Mouse (Mus musculus): ENCODE measurements around the gene Nedd4. TPM values are rescaled to one million over a fixed set of nuclear protein-coding genes. Genes with fewer than 3 reads are reported as not detected.

Nedd4 gene
- total and polyA plus RNA-seq, 3 experiments: 167 to 583 (median 216) TPM

DNA sequence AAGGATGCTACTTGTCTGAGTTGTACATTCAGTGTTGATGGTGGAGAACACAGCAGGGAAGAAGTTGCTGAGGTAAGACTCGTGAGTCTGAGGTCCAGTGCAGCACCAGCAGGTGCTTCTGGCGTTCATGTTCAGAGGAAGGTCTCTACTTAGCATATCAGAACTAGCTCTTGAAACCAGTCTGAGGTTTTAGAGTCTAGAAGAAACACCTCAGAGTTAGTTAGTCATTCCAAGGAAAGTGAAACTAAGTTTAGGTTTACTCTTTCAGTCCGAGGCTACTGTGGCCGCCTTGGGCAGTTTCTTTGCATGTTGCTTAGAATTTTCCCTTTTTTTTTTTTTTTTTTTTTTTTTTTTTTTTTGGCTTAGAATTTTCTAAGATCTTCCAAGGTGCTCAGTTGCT, 16.6 kb downstream of the Nedd4 start:
- no peak overlapping the region for H3K27ac ChIP-seq (ENCODE audit: control insufficient read depth, low read depth, low read length)
- peaks cover 18 to 40% of the 10 kb centered on the region in 2 experiments for H3K36me3 ChIP-seq (ENCODE audit: control insufficient read depth in 1 of 2, insufficient read depth in 2 of 2, low read length in 2 of 2)
- no peaks in the 10 kb centered on the region for H3K9me3 ChIP-seq (replicated peaks; ENCODE audit: insufficient read depth, low read length)
- H3K79me2 ChIP-seq (ENCODE audit: control insufficient read depth, insufficient read depth, low read length, poor library complexity): peaks cover 3% of the 10 kb centered on the region; the same call in 1 of the 2 replicates
- H3K27me3 ChIP-seq (ENCODE audit: control insufficient read depth in 1 of 2, insufficient read depth in 2 of 2, low read length in 2 of 2): no peaks in the 10 kb centered on the region
- no peak overlapping the region for H3K4me3 ChIP-seq (ENCODE audit: control insufficient read depth in 1 of 2, insufficient read depth in 1 of 2, low read depth in 2 of 2, low read length in 2 of 2)
- no peak overlapping the region for H3K9ac ChIP-seq (ENCODE audit: control insufficient read depth, low read depth, low read length, poor library complexity, severe bottlenecking)
- DNase-seq (ENCODE audit: low read depth, low spot score): no peak
- no peak for TF ChIP-seq USF1 (IDR thresholded peaks at IDR 0.05; ENCODE audit: low read depth, low read length)
- TF ChIP-seq POLR2AphosphoS2 (IDR thresholded peaks at IDR 0.05; ENCODE audit: low read length): no peak
- TF ChIP-seq MAFK (IDR thresholded peaks at IDR 0.05; ENCODE audit: borderline replicate concordance, low read depth, low read length): no peak
- TF ChIP-seq RCOR1 (IDR thresholded peaks at IDR 0.05; ENCODE audit: low read depth, low read length): no peak
- TF ChIP-seq MYB (IDR thresholded peaks at IDR 0.05; ENCODE audit: low read depth, low read length): no peak
- no peak for TF ChIP-seq MXI1 (IDR thresholded peaks at IDR 0.05; ENCODE audit: low read depth, low read length)
- TF ChIP-seq MAZ (IDR thresholded peaks at IDR 0.05; ENCODE audit: low read depth, low read length): no peak
- no peak for TF ChIP-seq CTCF (IDR thresholded peaks at IDR 0.05 in 2 of 3, conservative IDR thresholded peaks at IDR 0.05 in 1 of 3; ENCODE audit: control insufficient read depth in 1 of 3, insufficient read depth in 1 of 3, low read depth in 2 of 3, low read length in 3 of 3, poor library complexity in 1 of 3, severe bottlenecking in 1 of 3)
- no peak for TF ChIP-seq ZC3H11A (IDR thresholded peaks at IDR 0.05; ENCODE audit: low read depth, low read length)
- TF ChIP-seq ZKSCAN1 (IDR thresholded peaks at IDR 0.05; ENCODE audit: low read depth, low read length): no peak
- no peak for TF ChIP-seq ELF1 (IDR thresholded peaks at IDR 0.05; ENCODE audit: low read depth, low read length)
- no peaks in the 10 kb centered on the region; a peak in 3 of 4 replicates for H3K4me1 ChIP-seq (ENCODE audit: control insufficient read depth in 1 of 2, insufficient read depth in 2 of 2, low read length in 2 of 2)

DNA sequence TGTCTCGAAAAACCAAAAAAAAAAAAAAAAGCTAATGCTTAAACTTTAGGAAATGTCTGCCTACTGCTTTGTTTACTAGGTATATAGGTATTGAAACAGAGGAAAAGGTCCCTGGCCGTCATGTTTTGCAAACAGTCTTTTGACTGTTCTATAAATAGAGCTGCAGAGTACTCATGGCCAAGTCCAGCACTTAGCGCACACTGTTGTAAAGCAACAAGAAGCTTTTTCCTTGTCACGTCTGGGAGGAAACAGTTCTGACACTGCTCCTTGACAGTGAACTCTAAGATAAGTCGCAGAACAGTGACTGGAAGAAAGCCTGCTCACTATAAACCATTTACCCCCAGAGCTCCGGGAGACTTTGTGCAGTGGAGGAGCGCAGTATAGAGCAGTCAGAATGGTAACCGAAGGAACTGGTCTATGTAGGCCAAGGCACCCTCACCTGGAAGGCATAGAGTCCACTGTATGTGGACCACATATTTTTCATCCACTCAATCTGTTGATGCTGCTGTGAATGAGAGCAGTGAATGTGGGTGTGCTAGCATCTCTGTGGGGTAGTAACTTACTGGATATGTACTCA, 19.6 kb downstream of the Nedd4 start:
- Histone ChIP-seq H3K36me3 (ENCODE audit: control insufficient read depth in 1 of 2, insufficient read depth in 2 of 2, low read length in 2 of 2) (peaks cover 32 to 40% of the 10 kb centered on the region in 2 experiments), H3K27me3 (ENCODE audit: control insufficient read depth in 1 of 2, insufficient read depth in 2 of 2, low read length in 2 of 2) (no peaks in the 10 kb centered on the region), H3K9me3 (replicated peaks; ENCODE audit: insufficient read depth, low read length) (no peaks in the 10 kb centered on the region), H3K4me3 (ENCODE audit: control insufficient read depth in 1 of 2, insufficient read depth in 1 of 2, low read depth in 2 of 2, low read length in 2 of 2) (no peak overlapping the region), H3K9ac (ENCODE audit: control insufficient read depth, low read depth, low read length, poor library complexity, severe bottlenecking) (no peak overlapping the region), H3K4me1 (ENCODE audit: control insufficient read depth in 1 of 2, insufficient read depth in 2 of 2, low read length in 2 of 2) (peaks cover 17% of the 10 kb centered on the region in 2 experiments), H3K79me2 (ENCODE audit: control insufficient read depth, insufficient read depth, low read length, poor library complexity) (peaks cover 3% of the 10 kb centered on the region; the same call in 1 of the 2 replicates), H3K27ac (ENCODE audit: control insufficient read depth, low read depth, low read length) (no peak overlapping the region)
- TF ChIP-seq MAX (IDR thresholded peaks at IDR 0.05; ENCODE audit: low read length) (no peak), GATA1 (IDR thresholded peaks at IDR 0.05; ENCODE audit: low read depth, low read length) (no peak), BHLHE40 (IDR thresholded peaks at IDR 0.05; ENCODE audit: borderline replicate concordance, low read depth, low read length) (no peak), USF1 (IDR thresholded peaks at IDR 0.05; ENCODE audit: low read depth, low read length) (no peak), ELF1 (IDR thresholded peaks at IDR 0.05; ENCODE audit: low read depth, low read length) (no peak), TBP (IDR thresholded peaks at IDR 0.05; ENCODE audit: low read depth, low read length) (no peak), MYC (IDR thresholded peaks at IDR 0.05; ENCODE audit: low read depth, low read length) (no peak), HCFC1 (IDR thresholded peaks at IDR 0.05; ENCODE audit: low read depth, low read length) (no peak), KAT2A (conservative IDR thresholded peaks at IDR 0.05; ENCODE audit: low read depth, low read length) (no peak), TAL1 (IDR thresholded peaks at IDR 0.05; ENCODE audit: low read length) (no peak), MAFK (IDR thresholded peaks at IDR 0.05; ENCODE audit: borderline replicate concordance, low read depth, low read length) (no peak), E2F4 (IDR thresholded peaks at IDR 0.05; ENCODE audit: borderline replicate concordance, low read depth, low read length) (no peak), SIN3A (IDR thresholded peaks at IDR 0.05; ENCODE audit: low read length) (no peak), RAD21 (IDR thresholded peaks at IDR 0.05; ENCODE audit: low read depth, low read length) (no peak), TCF12 (IDR thresholded peaks at IDR 0.05; ENCODE audit: low read depth, low read length) (no peak)
- DNase-seq (ENCODE audit: low read depth, low spot score): no peak
